Mouse (Mus musculus): Measurements from ENCODE around the gene Uba5. TPM values are rescaled to one million over a fixed set of nuclear protein-coding genes. Genes with fewer than 3 reads are reported as not detected.

Gene Uba5
- polyA plus RNA-seq, 1 experiment from 2014 or later, result 42.5 TPM

- H3K36me3 ChIP-seq (ENCODE audit: control insufficient read depth, insufficient read depth, low read length), result no peaks in the 10 kb centered on the region
- H3K4me1 ChIP-seq (ENCODE audit: control insufficient read depth, insufficient read depth, low read length), result no peaks in the 10 kb centered on the region; the same call in 1 of the 2 replicates
- H3K9me3 ChIP-seq (replicated peaks; ENCODE audit: control insufficient read depth, low read length), result no peaks in the 10 kb centered on the region
- H3K27me3 ChIP-seq (ENCODE audit: control insufficient read depth, insufficient read depth, low read length), result no peaks in the 10 kb centered on the region
- no peak for ATAC-seq (replicated peaks; ENCODE audit: insufficient number of reproducible peaks, low FRiP score, low TSS enrichment)
- no peak overlapping the region for H3K4me3 ChIP-seq (ENCODE audit: low read depth, low read length)
- no peak overlapping the region for H3K4me2 ChIP-seq
- H3K9ac ChIP-seq (ENCODE audit: low read depth, low read length), result no peak overlapping the region
- no peak overlapping the region for H3K27ac ChIP-seq (ENCODE audit: low read depth, low read length)
- WGBS (ENCODE audit: insufficient replicate concordance), result 35% methylated on average over 3 of the region's 3 CpGs
Observed at GRCm38 (mm10) chr9:104101458-104101857, 38.5 kb upstream of the Uba5 start.

DNA sequence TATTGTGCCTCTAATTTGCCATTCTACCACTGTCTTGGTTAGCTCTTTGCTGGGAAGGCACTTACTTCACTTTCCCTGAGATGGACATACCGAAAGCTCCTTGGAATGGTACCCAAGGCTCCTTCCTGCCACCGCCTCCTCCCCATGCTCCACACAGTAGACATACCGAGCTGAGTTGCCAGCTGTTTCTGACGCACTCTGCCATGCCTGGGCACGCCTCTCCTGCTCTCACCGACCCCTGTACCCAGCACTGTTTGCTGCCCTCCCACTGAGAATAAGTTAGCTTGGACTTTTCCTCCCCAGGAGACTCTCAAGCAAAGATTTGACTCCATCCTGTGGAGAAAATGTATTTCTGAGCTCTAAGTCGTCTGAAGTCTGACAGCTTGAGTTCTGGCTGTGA lies 37.9 kb upstream of the Uba5 start:
- H3K36me3 ChIP-seq (ENCODE audit: control insufficient read depth, insufficient read depth, low read length), result no peaks in the 10 kb centered on the region
- no peak overlapping the region for H3K4me3 ChIP-seq (ENCODE audit: low read depth, low read length)
- no peak for ATAC-seq (replicated peaks; ENCODE audit: insufficient number of reproducible peaks, low FRiP score, low TSS enrichment)
- no peaks in the 10 kb centered on the region for H3K9me3 ChIP-seq (replicated peaks; ENCODE audit: control insufficient read depth, low read length)
- no peak overlapping the region for H3K27ac ChIP-seq (ENCODE audit: low read depth, low read length)
- no peak overlapping the region for H3K9ac ChIP-seq (ENCODE audit: low read depth, low read length)
- no peaks in the 10 kb centered on the region; the same call in 1 of the 2 replicates for H3K4me1 ChIP-seq (ENCODE audit: control insufficient read depth, insufficient read depth, low read length)
- no peaks in the 10 kb centered on the region for H3K27me3 ChIP-seq (ENCODE audit: control insufficient read depth, insufficient read depth, low read length)
- H3K4me2 ChIP-seq, result no peak overlapping the region
- 58% methylated on average over 7 of the region's 7 CpGs for WGBS (ENCODE audit: insufficient replicate concordance)

GRCm38 (mm10) chr9:104099060-104099459 lies 36.1 kb upstream of the Uba5 start:
- H3K9ac ChIP-seq (ENCODE audit: low read depth, low read length), result no peak overlapping the region
- H3K9me3 ChIP-seq (replicated peaks; ENCODE audit: control insufficient read depth, low read length), result no peaks in the 10 kb centered on the region
- H3K36me3 ChIP-seq (ENCODE audit: control insufficient read depth, insufficient read depth, low read length), result no peaks in the 10 kb centered on the region
- H3K27me3 ChIP-seq (ENCODE audit: control insufficient read depth, insufficient read depth, low read length), result no peaks in the 10 kb centered on the region
- ATAC-seq (replicated peaks; ENCODE audit: insufficient number of reproducible peaks, low FRiP score, low TSS enrichment), result no peak
- H3K4me2 ChIP-seq, result no peak overlapping the region
- no peak overlapping the region for H3K4me3 ChIP-seq (ENCODE audit: low read depth, low read length)
- H3K4me1 ChIP-seq (ENCODE audit: control insufficient read depth, insufficient read depth, low read length), result no peaks in the 10 kb centered on the region; the same call in 1 of the 2 replicates
- no peak overlapping the region for H3K27ac ChIP-seq (ENCODE audit: low read depth, low read length)
- WGBS (ENCODE audit: insufficient replicate concordance), result 88% methylated on average over 11 of the region's 11 CpGs

DNA sequence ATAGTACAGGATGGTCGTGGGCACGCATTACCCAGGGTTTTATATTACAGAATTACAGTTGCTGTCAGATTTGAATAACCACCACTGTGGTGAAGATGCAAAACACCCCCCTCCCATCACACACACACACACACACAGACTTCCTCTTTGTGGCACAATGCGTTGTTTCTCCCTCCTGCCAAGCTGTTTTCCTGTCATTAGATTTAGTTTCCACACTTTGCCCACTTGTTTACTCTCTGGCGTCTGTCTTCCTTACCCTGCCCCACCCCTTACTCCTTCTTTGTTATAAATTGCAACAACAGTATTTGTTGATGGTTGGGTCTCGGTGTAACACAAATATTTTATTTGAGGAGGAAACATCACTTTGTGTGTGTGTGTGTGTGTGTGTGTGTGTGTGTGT lies 35.3 kb upstream of the Uba5 start:
- 64% methylated on average over 5 of the region's 5 CpGs for WGBS (ENCODE audit: insufficient replicate concordance)
- Histone ChIP-seq H3K27ac (ENCODE audit: low read depth, low read length) (no peak overlapping the region), H3K27me3 (ENCODE audit: control insufficient read depth, insufficient read depth, low read length) (no peaks in the 10 kb centered on the region), H3K4me3 (ENCODE audit: low read depth, low read length) (no peak overlapping the region), H3K9me3 (replicated peaks; ENCODE audit: control insufficient read depth, low read length) (no peaks in the 10 kb centered on the region), H3K36me3 (ENCODE audit: control insufficient read depth, insufficient read depth, low read length) (no peaks in the 10 kb centered on the region), H3K4me2 (no peak overlapping the region), H3K9ac (ENCODE audit: low read depth, low read length) (no peak overlapping the region), H3K4me1 (ENCODE audit: control insufficient read depth, insufficient read depth, low read length) (no peaks in the 10 kb centered on the region; the same call in 1 of the 2 replicates)
- ATAC-seq (replicated peaks; ENCODE audit: insufficient number of reproducible peaks, low FRiP score, low TSS enrichment), result no peak

DNA sequence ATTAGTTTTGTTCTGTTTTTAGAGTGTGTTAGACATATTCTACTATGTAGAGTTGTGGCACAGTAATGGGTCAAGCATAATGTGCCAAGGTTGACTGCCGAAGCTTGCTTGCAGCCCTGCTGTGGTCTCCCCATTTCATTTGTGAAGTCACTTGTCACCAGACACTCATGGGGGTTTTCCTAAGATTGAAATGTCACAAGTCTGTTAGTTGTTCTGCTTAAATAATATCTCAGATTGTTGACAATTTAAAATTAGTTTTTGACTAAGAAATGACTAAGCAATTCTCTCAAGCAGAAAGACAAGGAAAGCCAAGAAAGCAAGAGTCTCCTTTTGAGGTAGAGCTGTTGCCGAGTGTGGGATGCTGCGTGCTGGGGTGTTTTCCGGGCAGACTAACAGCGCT lies 30.0 kb upstream of the Uba5 start:
- no peaks in the 10 kb centered on the region for H3K36me3 ChIP-seq (ENCODE audit: control insufficient read depth, insufficient read depth, low read length)
- H3K27ac ChIP-seq (ENCODE audit: low read depth, low read length), result no peak overlapping the region
- ATAC-seq (replicated peaks; ENCODE audit: insufficient number of reproducible peaks, low FRiP score, low TSS enrichment), result no peak
- 90% methylated on average over 5 of the region's 5 CpGs for WGBS (ENCODE audit: insufficient replicate concordance)
- H3K4me2 ChIP-seq, result no peak overlapping the region
- H3K4me1 ChIP-seq (ENCODE audit: control insufficient read depth, insufficient read depth, low read length), result no peaks in the 10 kb centered on the region
- no peaks in the 10 kb centered on the region for H3K27me3 ChIP-seq (ENCODE audit: control insufficient read depth, insufficient read depth, low read length)
- no peak overlapping the region for H3K9ac ChIP-seq (ENCODE audit: low read depth, low read length)
- no peaks in the 10 kb centered on the region for H3K9me3 ChIP-seq (replicated peaks; ENCODE audit: control insufficient read depth, low read length)
- no peak overlapping the region for H3K4me3 ChIP-seq (ENCODE audit: low read depth, low read length)

- Histone ChIP-seq H3K27ac (ENCODE audit: low read depth, low read length) (peak overlapping the region; percentile 46), H3K9me3 (replicated peaks; ENCODE audit: control insufficient read depth, low read length) (no peaks in the 10 kb centered on the region), H3K4me1 (ENCODE audit: control insufficient read depth, insufficient read depth, low read length) (no peaks in the 10 kb centered on the region), H3K27me3 (ENCODE audit: control insufficient read depth, insufficient read depth, low read length) (no peaks in the 10 kb centered on the region), H3K4me3 (ENCODE audit: low read depth, low read length) (no peak overlapping the region), H3K9ac (ENCODE audit: low read depth, low read length) (no peak overlapping the region), H3K4me2 (no peak overlapping the region), H3K36me3 (ENCODE audit: control insufficient read depth, insufficient read depth, low read length) (no peaks in the 10 kb centered on the region)
- no peak for ATAC-seq (replicated peaks; ENCODE audit: insufficient number of reproducible peaks, low FRiP score, low TSS enrichment)
- WGBS (ENCODE audit: insufficient replicate concordance), result 76% methylated on average over 8 of the region's 8 CpGs
Observed at GRCm38 (mm10) chr9:104088555-104088954, 25.6 kb upstream of the Uba5 start.

DNA sequence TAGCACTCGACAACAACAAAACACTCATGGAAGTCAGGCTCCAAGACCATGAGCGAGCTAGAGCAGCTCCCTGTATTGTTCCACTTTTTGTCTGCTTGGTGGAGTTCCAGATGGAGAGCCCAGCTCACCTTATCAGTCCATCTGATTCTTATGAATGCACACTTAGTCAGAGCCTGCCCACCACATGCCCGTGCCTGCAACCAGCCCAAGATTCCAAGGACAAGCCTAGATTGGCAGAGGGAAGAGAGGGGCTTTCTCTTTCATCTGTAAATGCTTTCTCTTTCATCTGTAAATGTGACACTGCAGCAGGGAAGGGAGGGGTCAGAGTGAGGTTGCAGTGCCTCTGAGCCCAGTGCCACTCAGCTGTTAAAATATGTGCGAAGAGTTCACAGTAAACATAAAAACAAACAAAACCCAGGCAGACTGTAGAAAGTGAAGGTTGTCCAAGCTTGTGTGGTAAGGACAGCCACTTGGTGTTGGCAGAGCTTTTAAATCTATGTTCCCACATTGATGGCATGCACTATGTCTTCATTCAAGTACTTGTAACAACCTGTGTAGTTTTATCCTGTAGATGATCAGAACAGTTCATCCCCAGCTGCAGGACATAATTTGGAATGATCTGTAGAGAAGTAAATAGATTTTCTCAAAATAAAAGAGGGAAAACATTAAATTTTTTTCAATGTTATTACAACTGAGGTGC lies 22.9 kb upstream of the Uba5 start:
- WGBS (ENCODE audit: insufficient replicate concordance), result 64% methylated on average over 4 of the region's 4 CpGs
- no peak overlapping the region for H3K27ac ChIP-seq (ENCODE audit: low read depth, low read length)
- H3K4me3 ChIP-seq (ENCODE audit: low read depth, low read length), result no peak overlapping the region
- no peaks in the 10 kb centered on the region for H3K36me3 ChIP-seq (ENCODE audit: control insufficient read depth, insufficient read depth, low read length)
- no peaks in the 10 kb centered on the region for H3K9me3 ChIP-seq (replicated peaks; ENCODE audit: control insufficient read depth, low read length)
- no peaks in the 10 kb centered on the region for H3K27me3 ChIP-seq (ENCODE audit: control insufficient read depth, insufficient read depth, low read length)
- no peaks in the 10 kb centered on the region for H3K4me1 ChIP-seq (ENCODE audit: control insufficient read depth, insufficient read depth, low read length)
- H3K9ac ChIP-seq (ENCODE audit: low read depth, low read length), result no peak overlapping the region
- ATAC-seq (replicated peaks; ENCODE audit: insufficient number of reproducible peaks, low FRiP score, low TSS enrichment), result no peak
- H3K4me2 ChIP-seq, result no peak overlapping the region

DNA sequence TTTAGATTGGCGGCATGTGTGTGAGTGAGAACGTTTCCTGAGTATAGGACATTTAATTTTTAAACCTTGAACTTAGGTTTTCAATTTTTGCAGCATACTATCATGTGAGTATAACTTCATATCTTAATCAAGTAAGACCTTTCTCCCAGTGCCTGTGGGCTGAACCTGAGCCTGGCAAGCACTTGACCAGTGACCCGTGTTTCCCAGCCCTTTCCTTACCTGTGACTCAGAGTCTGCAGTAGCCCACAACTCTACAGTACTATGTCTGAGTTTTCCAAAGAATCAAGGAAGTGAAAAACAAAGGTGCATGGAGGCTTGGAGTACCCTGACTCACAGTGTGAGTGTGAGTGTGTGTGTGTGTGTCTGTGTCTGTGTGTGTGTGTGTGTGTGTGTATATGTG lies 17.1 kb upstream of the Uba5 start:
- no peak for ATAC-seq (replicated peaks; ENCODE audit: insufficient number of reproducible peaks, low FRiP score, low TSS enrichment)
- Histone ChIP-seq H3K9me3 (replicated peaks; ENCODE audit: control insufficient read depth, low read length) (no peaks in the 10 kb centered on the region), H3K36me3 (ENCODE audit: control insufficient read depth, insufficient read depth, low read length) (no peaks in the 10 kb centered on the region), H3K27me3 (ENCODE audit: control insufficient read depth, insufficient read depth, low read length) (no peaks in the 10 kb centered on the region), H3K27ac (ENCODE audit: low read depth, low read length) (no peak overlapping the region), H3K4me2 (no peak overlapping the region), H3K4me1 (ENCODE audit: control insufficient read depth, insufficient read depth, low read length) (no peaks in the 10 kb centered on the region), H3K9ac (ENCODE audit: low read depth, low read length) (no peak overlapping the region), H3K4me3 (ENCODE audit: low read depth, low read length) (no peak overlapping the region)
- 71% methylated on average over 3 of the region's 3 CpGs for WGBS (ENCODE audit: insufficient replicate concordance)

GRCm38 (mm10) chr9:104079379-104079778 lies 16.4 kb upstream of the Uba5 start:
- ATAC-seq (replicated peaks; ENCODE audit: insufficient number of reproducible peaks, low FRiP score, low TSS enrichment), result no peak
- Histone ChIP-seq H3K9me3 (replicated peaks; ENCODE audit: control insufficient read depth, low read length) (no peaks in the 10 kb centered on the region), H3K4me3 (ENCODE audit: low read depth, low read length) (no peak overlapping the region), H3K9ac (ENCODE audit: low read depth, low read length) (no peak overlapping the region), H3K4me2 (no peak overlapping the region), H3K27me3 (ENCODE audit: control insufficient read depth, insufficient read depth, low read length) (no peaks in the 10 kb centered on the region), H3K4me1 (ENCODE audit: control insufficient read depth, insufficient read depth, low read length) (no peaks in the 10 kb centered on the region), H3K36me3 (ENCODE audit: control insufficient read depth, insufficient read depth, low read length) (no peaks in the 10 kb centered on the region), H3K27ac (ENCODE audit: low read depth, low read length) (no peak overlapping the region)
- WGBS (ENCODE audit: insufficient replicate concordance), result 56% methylated on average over 5 of the region's 5 CpGs

Data from heart, embryonic 11.5 days (tissue).